ENCODE assay signal across 8 mouse cellular contexts in genomic region chr13:93237677-93238398, GRCm38 (mm10). TPM values are rescaled to one million over a fixed set of nuclear protein-coding genes. Genes with fewer than 3 reads are reported as not detected.
A peak's percentile ranks its signal among the peaks of the same experiment; 100 is the strongest.
DNase-seq lines count a peak whose midpoint lies in the region; ATAC-seq and TF ChIP-seq lines count a peak whose summit lies in the region.
"Had no signal": no experiment of that assay in that cellular context is flagged by ENCODE, and none has a peak within 500 bp of the region (broad histone marks: within the 10 kb centered on the region; RNA-seq: fewer than 3 reads in every experiment).

No protein-coding gene starts in this region.

- H3K27me3 ChIP-seq in liver, postnatal 0 days (ENCODE audit: insufficient read depth, low read length), result no peaks in the 10 kb centered on the region
- no peaks in the 10 kb centered on the region for H3K27me3 ChIP-seq in midbrain, embryonic 10.5 days (ENCODE audit: low read depth, poor library complexity, severe bottlenecking)
- H3K27me3 ChIP-seq: megakaryocyte, embryonic 14.5 days had no signal

- TF ChIP-seq CTCF in liver, postnatal 0 days (IDR thresholded peaks at IDR 0.05; ENCODE audit: low read depth), result no peak

- H3K27ac ChIP-seq in liver, postnatal 0 days (ENCODE audit: low read depth), result peak overlapping the region; percentile 60
- no peak overlapping the region for H3K27ac ChIP-seq in midbrain, embryonic 10.5 days (replicated peaks)

- 44% methylated on average over 9 of the region's 9 CpGs for WGBS in liver, postnatal 0 days (ENCODE audit: insufficient replicate concordance)
- 90% methylated on average over 9 of the region's 9 CpGs for WGBS in midbrain, embryonic 10.5 days

- H3K9me3 ChIP-seq in liver, postnatal 0 days (ENCODE audit: low read length), result no peaks in the 10 kb centered on the region
- no peaks in the 10 kb centered on the region for H3K9me3 ChIP-seq in midbrain, embryonic 10.5 days (replicated peaks)
- H3K9me3 ChIP-seq: megakaryocyte, embryonic 14.5 days had no signal

- TF ChIP-seq EP300 in liver, postnatal 0 days (IDR thresholded peaks at IDR 0.05; ENCODE audit: low read depth), result no peak

- no peak overlapping the region for H3K4me2 ChIP-seq in liver, postnatal 0 days (ENCODE audit: low read depth, low read length)

- intact Hi-C loops in heart, postnatal 36 days (cut with DNase I), result loop anchor here (5.0 kb wide), 1 partner anchor 146 kb away; no protein-coding TSS in a partner anchor
- intact Hi-C loops in left cerebral cortex, postnatal 25 days (cut with DNase I), result no loop called here

- peak; percentile 25 to 29 for DNase-seq in B cell, adult 2 months
- DNase-seq in Muller cell, postnatal 12 days (ENCODE audit: inconsistent ontology term), result peak; percentile 24
- peak; percentile 19 to 25 for DNase-seq in heart, postnatal 36 days
- peak; percentile 31 for DNase-seq in liver, postnatal 0 days
- DNase-seq in left cerebral cortex, postnatal 25 days (ENCODE audit: low spot score in 2 of 2), result no peak
- DNase-seq in midbrain, embryonic 10.5 days (ENCODE audit: low spot score), result no peak
- no peak for DNase-seq in MN1 (ENCODE audit: low spot score)

- H3K36me3 ChIP-seq in liver, postnatal 0 days (replicated peaks; ENCODE audit: insufficient read depth, low read length), result no peaks in the 10 kb centered on the region
- no peaks in the 10 kb centered on the region for H3K36me3 ChIP-seq in midbrain, embryonic 10.5 days

- H3K9ac ChIP-seq in liver, postnatal 0 days (replicated peaks), result no peak overlapping the region

- peaks cover 7% of the 10 kb centered on the region for H3K4me1 ChIP-seq in liver, postnatal 0 days (ENCODE audit: insufficient read depth)
- H3K4me1 ChIP-seq in midbrain, embryonic 10.5 days, result no peaks in the 10 kb centered on the region

- no peak overlapping the region for H3K4me3 ChIP-seq in liver, postnatal 0 days (ENCODE audit: low read depth, low read length)
- H3K4me3 ChIP-seq in midbrain, embryonic 10.5 days, result no peak overlapping the region
- H3K4me3 ChIP-seq: megakaryocyte, embryonic 14.5 days had no signal

- peak; percentile 80 for ATAC-seq in liver, postnatal 0 days

RNA-seq across cellular contexts. Expression of gene Tent2, which starts 45.7 kb away (rescaled TPM):
- 10 to 100 TPM; 15.3 to 15.5 TPM for total RNA-seq in heart, postnatal 36 days (2021)
- polyA plus RNA-seq in liver, postnatal 0 days (2015; fragmentation: Nextera tagmentation; extraction: Ambion mirVana), result 25.6 and 26.6 TPM in 2 replicates
- total RNA-seq in left cerebral cortex, postnatal 25 days (2021), result 10 to 100 TPM; 26.2 to 34.8 TPM
- 56.7 and 59.2 TPM in 2 replicates for polyA plus RNA-seq in midbrain, embryonic 10.5 days (2016; fragmentation: Nextera tagmentation; extraction: Ambion mirVana)

Comparison
In these comparisons a context has a peak if more than half of its experiments do, and no peak if none do; other contexts are left out.
1. DNase-seq: peak in B cell, adult 2 months (2 of 2), Muller cell, postnatal 12 days (single experiment), heart, postnatal 36 days (2 of 2) and liver, postnatal 0 days (single experiment); none in left cerebral cortex, postnatal 25 days (0 of 2), midbrain, embryonic 10.5 days (single experiment) and MN1 (single experiment).